Mouse (Mus musculus) CH12.LX (cell line): ENCODE data around the gene Pafah1b2. TPM values are rescaled to one million over a fixed set of nuclear protein-coding genes. Genes with fewer than 3 reads are reported as not detected.
A peak's percentile ranks its signal among the peaks of the same experiment; 100 is the strongest.

Experiments used
- DNase-seq: peaks from one replicate; pipeline ENCODE4 v3.0.0-alpha.2; 2013; ENCODE audit errors: extremely low read depth
- H3K27ac ChIP-seq: 2 replicates; pipeline ENCODE4 v1.5.1; 2012; ENCODE audit warnings: low read depth, mild to moderate bottlenecking, control low read depth, moderate library complexity; ENCODE audit not compliant: insufficient read depth
- H3K27me3 ChIP-seq: replicated peaks from 2 replicates; pipeline ENCODE3; 2012; ENCODE audit warnings: inconsistent platforms
- H3K36me3 ChIP-seq, 2 experiments: replicated peaks in 1 of 2; 2 replicates each; pipeline versions ENCODE3 to v1.6.1; 2012; ENCODE audit warnings: inconsistent platforms in 1 of 2, low read length in 1 of 2, mild to moderate bottlenecking in 1 of 2, mixed read lengths in 1 of 2, moderate library complexity in 1 of 2; ENCODE audit not compliant: control insufficient read depth in 1 of 2, insufficient read depth in 1 of 2
- H3K4me1 ChIP-seq, 2 experiments: 2 replicates each; pipeline ENCODE4 v1.6.1; 2012; ENCODE audit warnings: inconsistent platforms in 1 of 2, moderate library complexity in 1 of 2; ENCODE audit not compliant: insufficient read depth in 2 of 2, control insufficient read depth in 1 of 2
- H3K4me2 ChIP-seq: 2 replicates; pipeline ENCODE4 v1.6.1; 2012; ENCODE audit warnings: low read depth, mild to moderate bottlenecking, control low read depth; ENCODE audit not compliant: poor library complexity, insufficient read depth, severe bottlenecking
- H3K4me3 ChIP-seq, 3 experiments: fragments of 150-350 bp in 1 of 3; sonication (generic) in 1 of 3; replicated peaks in 1 of 3; 2 replicates each; pipeline versions ENCODE3 to v1.5.1; 2011 to 2012; ENCODE audit warnings: low read depth in 2 of 3, low read length in 2 of 3, mild to moderate bottlenecking in 2 of 3, moderate library complexity in 2 of 3, control low read depth in 1 of 3, improper control_type of control experiment in 1 of 3, inconsistent platforms in 1 of 3, mixed read lengths in 1 of 3; ENCODE audit not compliant: poor library complexity in 1 of 3
- H3K79me2 ChIP-seq: replicated peaks from 2 replicates; pipeline ENCODE4 v1.6.1; 2012; ENCODE audit warnings: mild to moderate bottlenecking, moderate library complexity; ENCODE audit not compliant: control insufficient read depth, poor library complexity, insufficient read depth, severe bottlenecking; ENCODE audit errors: extremely low read depth
- H3K9ac ChIP-seq: 2 replicates; pipeline ENCODE4 v1.6.1; 2012; ENCODE audit warnings: low read depth, mild to moderate bottlenecking, control low read depth, moderate library complexity; ENCODE audit not compliant: insufficient read depth
- H3K9me3 ChIP-seq: replicated peaks from 2 replicates; pipeline ENCODE3; 2012; ENCODE audit warnings: low read length, inconsistent platforms, mixed read lengths
- CHD2 ChIP-seq: IDR thresholded peaks from 2 replicates; pipeline ENCODE4 v1.6.1; 2011; ENCODE audit warnings: low read length, improper control_type of control experiment
- ELF1 ChIP-seq: IDR thresholded peaks from 2 replicates; pipeline ENCODE4 v1.6.1; 2014; ENCODE audit warnings: low read depth, mild to moderate bottlenecking, inconsistent platforms, low read length, improper control_type of control experiment
- EP300 ChIP-seq: IDR thresholded peaks from 2 replicates; pipeline ENCODE4 v1.6.1; 2011; ENCODE audit warnings: low read length, improper control_type of control experiment
- HCFC1 ChIP-seq: IDR thresholded peaks from 2 replicates; pipeline ENCODE4 v1.6.1; 2012; ENCODE audit warnings: low read depth, mild to moderate bottlenecking, inconsistent platforms, low read length, improper control_type of control experiment
- JUN ChIP-seq: IDR thresholded peaks from 2 replicates; pipeline ENCODE4 v1.6.1; 2011; ENCODE audit warnings: low read depth, mild to moderate bottlenecking, low read length, improper control_type of control experiment, moderate library complexity; ENCODE audit not compliant: insufficient read depth
- JUND ChIP-seq: conservative IDR thresholded peaks from 2 replicates; pipeline ENCODE4 v1.6.1; 2011; ENCODE audit warnings: low read depth, low read length, improper control_type of control experiment
- KAT2A ChIP-seq: IDR thresholded peaks from 2 replicates; pipeline ENCODE4 v1.6.1; 2012; ENCODE audit warnings: low read length, improper control_type of control experiment, inconsistent platforms; ENCODE audit not compliant: insufficient replicate concordance
- MAFK ChIP-seq: IDR thresholded peaks from 2 replicates; pipeline ENCODE4 v1.6.1; 2011; ENCODE audit warnings: low read length, improper control_type of control experiment; ENCODE audit not compliant: insufficient replicate concordance
- MAX ChIP-seq: IDR thresholded peaks from 2 replicates; pipeline ENCODE4 v1.6.1; 2011; ENCODE audit warnings: low read length, improper control_type of control experiment
- MAZ ChIP-seq: IDR thresholded peaks from 2 replicates; pipeline ENCODE4 v1.6.1; 2012; ENCODE audit warnings: low read depth, mild to moderate bottlenecking, inconsistent platforms, low read length, improper control_type of control experiment, moderate library complexity
- MXI1 ChIP-seq: IDR thresholded peaks from 2 replicates; pipeline ENCODE4 v1.6.1; 2011; ENCODE audit warnings: mild to moderate bottlenecking, low read depth, low read length, improper control_type of control experiment
- NELFE ChIP-seq: IDR thresholded peaks from 2 replicates; pipeline ENCODE4 v1.6.1; 2011; ENCODE audit warnings: low read depth, low read length, improper control_type of control experiment
- POLR2A ChIP-seq: IDR thresholded peaks from 2 replicates; pipeline ENCODE4 v1.6.1; 2011; ENCODE audit warnings: low read depth, mild to moderate bottlenecking, improper control_type of control experiment, low read length
- RCOR1 ChIP-seq: conservative IDR thresholded peaks from 2 replicates; pipeline ENCODE4 v1.6.1; 2012; ENCODE audit warnings: low read depth, mild to moderate bottlenecking, inconsistent platforms, low read length, improper control_type of control experiment
- SIN3A ChIP-seq: IDR thresholded peaks from 2 replicates; pipeline ENCODE4 v1.6.1; 2012; ENCODE audit warnings: low read length, improper control_type of control experiment, inconsistent platforms
- SMC3 ChIP-seq: IDR thresholded peaks from 2 replicates; pipeline ENCODE4 v1.6.1; 2011; ENCODE audit warnings: low read depth, low read length, improper control_type of control experiment
- TBP ChIP-seq: conservative IDR thresholded peaks from 2 replicates; pipeline ENCODE4 v1.6.1; 2011; ENCODE audit warnings: low read depth, low read length, improper control_type of control experiment
- USF1 ChIP-seq: IDR thresholded peaks from 2 replicates; pipeline ENCODE4 v1.6.1; 2014; ENCODE audit warnings: low read depth, mild to moderate bottlenecking, inconsistent platforms, low read length, improper control_type of control experiment
- ZC3H11A ChIP-seq: IDR thresholded peaks from 2 replicates; pipeline ENCODE4 v1.6.1; 2012; ENCODE audit warnings: low read depth, mild to moderate bottlenecking, inconsistent platforms, low read length, improper control_type of control experiment
- ZKSCAN1 ChIP-seq: IDR thresholded peaks from 2 replicates; pipeline ENCODE4 v1.6.1; 2012; ENCODE audit warnings: low read depth, inconsistent platforms, low read length, improper control_type of control experiment, borderline replicate concordance
- ZMIZ1 ChIP-seq: IDR thresholded peaks from 2 replicates; pipeline ENCODE4 v1.6.1; 2012; ENCODE audit warnings: low read depth, mild to moderate bottlenecking, inconsistent platforms, low read length, improper control_type of control experiment
- dilution Hi-C: fragments of 300-500 bp; cut with MboI; formaldehyde crosslinking; loops from 2 replicates; pipeline ENCODE4 v1.14.3; 2020; ENCODE audit warnings: low sequenced_read_pairs; ENCODE audit not compliant: extremely low pct_unique_long_range_greater_than_20kb, extremely low pct_ligation_motif_present
- in situ Hi-C: fragments of 300-500 bp; cut with MboI; formaldehyde crosslinking; loops from 3 replicates; pipeline ENCODE4 v1.14.3; 2019; ENCODE audit warnings: low sequenced_read_pairs, low pct_ligation_motif_present, low pct_unique_long_range_greater_than_20kb, mixed read lengths
- polyA plus RNA-seq: library from polyadenylated mRNA; unstranded; fragments of >175 nt; gene quantifications from 2 replicates; pipeline ENCODE4 v1.2.1, GENCODE M21; 2012; ENCODE audit warnings: low read depth; ENCODE audit not compliant: insufficient read length
- total RNA-seq, 2 experiments: library from RNA; depleted of rRNA; stranded (reverse); fragments of 300-350 nt in 1 of 2; fragments of >200 nt in 1 of 2; gene quantifications; 2 replicates each; pipeline ENCODE4 v1.2.3; 2012 to 2014

The Pafah1b2 gene
- total and polyA plus RNA-seq, 3 experiments = 94.8 to 122 (median 109) TPM

- no peak for TF ChIP-seq RCOR1
- TF ChIP-seq, all 38 proteins: peak for 22
Observed at GRCm38 (mm10) chr9:46012091-46013008, at the start of gene Pafah1b2, which contains the start of gene Sik3 (continued).

- no peak for DNase-seq
- peaks cover 16% of the 10 kb centered on the region for H3K79me2 ChIP-seq
- no peak overlapping the region for H3K4me3 ChIP-seq
- H3K4me2 ChIP-seq = no peak overlapping the region
- in situ Hi-C loops = no loop called here
- H3K4me1 ChIP-seq = peaks cover 7 to 26% of the 10 kb centered on the region in 2 experiments
- no peaks in the 10 kb centered on the region for H3K27me3 ChIP-seq
- H3K9ac ChIP-seq = no peak overlapping the region
- TF ChIP-seq SMC3 (no peak), MXI1 (no peak), NELFE (no peak), ZC3H11A (no peak), POLR2A (no peak), TBP (no peak), SIN3A (no peak)
- TF ChIP-seq, all 38 proteins: peak for 0
- no peak overlapping the region for H3K27ac ChIP-seq
- H3K36me3 ChIP-seq = peaks cover 0 to 32% of the 10 kb centered on the region in 2 experiments
- dilution Hi-C loops = no loop called here
- no peaks in the 10 kb centered on the region for H3K9me3 ChIP-seq
Observed at GRCm38 (mm10) chr9:46061696-46062425, 49.4 kb upstream of the Pafah1b2 start.

GRCm38 (mm10) chr9:46060249-46060648 is 47.8 kb upstream of the Pafah1b2 start:
- in situ Hi-C loops (no loop called here), dilution Hi-C loops (no loop called here)
- TF ChIP-seq SIN3A (no peak), EP300 (no peak)
- H3K4me3 ChIP-seq = no peak overlapping the region
- no peak for DNase-seq
- H3K79me2 ChIP-seq = peaks cover 16% of the 10 kb centered on the region
- H3K9me3 ChIP-seq = no peaks in the 10 kb centered on the region
- no peaks in the 10 kb centered on the region for H3K27me3 ChIP-seq
- no peak overlapping the region for H3K4me2 ChIP-seq
- H3K4me1 ChIP-seq = peaks cover 5 to 26% of the 10 kb centered on the region in 2 experiments; a peak in 3 of 4 replicates
- H3K27ac ChIP-seq = no peak overlapping the region
- peaks cover 0 to 43% of the 10 kb centered on the region in 2 experiments for H3K36me3 ChIP-seq
- H3K9ac ChIP-seq = no peak overlapping the region

- DNase-seq = peak; percentile 61
- Histone ChIP-seq H3K9me3 (no peaks in the 10 kb centered on the region), H3K27ac (no peak overlapping the region), H3K4me2 (no peak overlapping the region), H3K27me3 (no peaks in the 10 kb centered on the region), H3K9ac (no peak overlapping the region), H3K4me3 (no peak overlapping the region), H3K79me2 (peaks cover 19% of the 10 kb centered on the region), H3K36me3 (peaks cover 0 to 38% of the 10 kb centered on the region in 2 experiments), H3K4me1 (peaks cover 11 to 43% of the 10 kb centered on the region in 2 experiments)
- dilution Hi-C loops (no loop called here), in situ Hi-C loops (no loop called here)
- TF ChIP-seq ELF1 = no peak
- TF ChIP-seq JUN = no peak
- TF ChIP-seq KAT2A = no peak
- TF ChIP-seq SMC3 = no peak
- TF ChIP-seq JUND = no peak
- TF ChIP-seq POLR2A = no peak
- TF ChIP-seq TBP = no peak
- no peak for TF ChIP-seq CHD2
- TF ChIP-seq ZKSCAN1 = no peak
- no peak for TF ChIP-seq MAZ
- TF ChIP-seq RCOR1 = no peak
- no peak for TF ChIP-seq ZMIZ1
- TF ChIP-seq MAX = no peak
- TF ChIP-seq USF1 = no peak
- no peak for TF ChIP-seq HCFC1
- TF ChIP-seq MAFK = no peak
Observed at GRCm38 (mm10) chr9:46058065-46058464, 45.6 kb upstream of the Pafah1b2 start.
